Mouse (Mus musculus) A20 (cell line): Measurements from ENCODE around the gene Syt8.

ENCODE experiments used
- DNase-seq: peaks from one replicate; pipeline ENCODE4 v3.0.0-alpha.2; 2011; ENCODE audit warnings: low read depth, low spot score

Gene Syt8

GRCm38 (mm10) chr7:142408686-142409085, 26.0 kb upstream of the Syt8 start:
- no peak for DNase-seq

DNA sequence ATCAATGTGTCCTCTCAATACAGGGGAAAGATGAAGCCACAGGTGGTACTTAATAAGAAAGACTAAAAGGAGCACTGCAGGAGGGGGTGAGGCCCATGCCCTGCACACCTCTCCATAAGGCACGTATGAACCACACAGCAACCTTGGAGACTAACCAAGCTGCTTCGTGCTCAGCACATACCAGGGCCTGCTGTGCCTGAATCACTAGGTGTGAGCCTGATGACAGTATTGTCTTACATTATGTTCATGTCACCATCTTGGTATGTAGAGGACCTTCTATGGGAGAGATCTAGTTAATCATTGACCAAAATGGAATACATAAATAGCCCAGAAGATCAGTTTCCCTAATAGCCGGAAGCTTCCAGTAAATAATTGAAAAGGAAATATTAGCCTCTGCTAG, 25.0 kb upstream of the Syt8 start:
- no peak for DNase-seq

- no peak for DNase-seq
These were observed 21.4 kb upstream of the Syt8 start for GRCm38 (mm10) chr7:142413285-142413684.

- no peak for DNase-seq
These were observed 19.3 kb upstream of the Syt8 start for GRCm38 (mm10) chr7:142415314-142415713.

DNA sequence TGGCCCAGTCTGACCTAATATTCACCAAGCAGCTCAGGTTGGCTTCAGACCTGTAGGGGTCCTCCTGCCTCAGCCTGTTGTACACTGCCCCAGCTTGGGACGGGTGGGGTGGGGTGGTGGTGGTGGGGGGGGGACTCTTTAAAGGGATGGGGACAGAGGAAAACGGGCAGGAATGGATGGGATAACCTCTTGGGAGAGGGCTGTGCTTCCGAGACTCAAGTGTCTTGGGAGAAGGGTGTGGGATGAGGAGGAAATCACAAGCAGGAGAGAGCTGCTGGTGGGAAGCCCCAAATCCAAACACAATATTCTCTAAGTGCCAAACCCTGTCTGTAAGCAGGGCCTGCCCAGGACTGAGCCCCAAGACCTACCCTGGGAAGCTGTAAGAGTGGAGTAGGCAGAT, 18.4 kb upstream of the Syt8 start:
- no peak for DNase-seq

- no peak for DNase-seq
These were observed 16.6 kb upstream of the Syt8 start for GRCm38 (mm10) chr7:142418027-142418426.

- DNase-seq, result no peak
These were observed 16.0 kb upstream of the Syt8 start for GRCm38 (mm10) chr7:142418679-142419078.

- DNase-seq, result no peak
These were observed 14.8 kb upstream of the Syt8 start for GRCm38 (mm10) chr7:142419887-142420286.

DNA sequence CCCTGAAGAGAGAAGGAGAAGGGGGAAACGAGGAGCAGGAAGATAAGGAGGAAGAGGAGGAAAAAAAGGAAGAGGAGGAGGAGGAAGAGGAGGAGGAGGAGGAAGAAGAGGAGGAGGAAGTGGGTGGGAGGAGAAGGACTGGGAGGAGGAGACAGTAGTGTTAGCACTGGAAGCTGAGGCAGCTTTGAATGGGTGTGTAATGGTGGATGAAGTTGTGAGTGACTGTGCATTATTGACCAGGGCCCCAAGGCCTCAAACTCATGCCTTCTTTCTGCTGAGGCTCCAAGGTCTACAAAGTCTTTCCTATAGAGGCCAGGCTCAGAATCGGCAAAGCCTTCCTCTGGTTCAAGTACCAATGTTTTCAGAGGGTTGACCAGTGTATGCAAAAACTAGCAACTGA, 12.8 kb upstream of the Syt8 start:
- no peak for DNase-seq

GRCm38 (mm10) chr7:142425641-142426213, 8.9 kb upstream of the Syt8 start:
- no peak for DNase-seq

DNA sequence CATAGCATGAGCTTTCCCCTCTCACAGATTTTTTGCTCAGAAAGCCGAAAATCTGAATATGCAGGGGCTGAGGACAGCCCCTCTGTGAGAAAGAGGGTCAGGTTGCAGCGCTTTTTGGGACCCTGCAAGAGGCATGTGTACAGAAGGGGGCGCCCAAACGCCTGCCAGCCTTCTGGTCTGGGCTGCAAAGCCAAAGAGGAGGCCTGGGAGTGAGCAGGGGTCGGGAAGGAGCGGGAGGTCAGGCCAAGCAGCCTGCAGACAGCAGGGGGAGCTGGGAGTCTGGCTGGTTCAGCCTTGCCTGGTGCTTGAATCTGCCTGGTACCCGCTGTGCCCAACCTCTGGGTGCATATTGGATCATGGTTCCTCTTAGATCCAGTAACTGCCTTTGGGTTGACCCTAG, 6.4 kb upstream of the Syt8 start:
- DNase-seq, result peak; percentile 36

GRCm38 (mm10) chr7:142430160-142430678, 4.4 kb upstream of the Syt8 start:
- no peak for DNase-seq

DNA sequence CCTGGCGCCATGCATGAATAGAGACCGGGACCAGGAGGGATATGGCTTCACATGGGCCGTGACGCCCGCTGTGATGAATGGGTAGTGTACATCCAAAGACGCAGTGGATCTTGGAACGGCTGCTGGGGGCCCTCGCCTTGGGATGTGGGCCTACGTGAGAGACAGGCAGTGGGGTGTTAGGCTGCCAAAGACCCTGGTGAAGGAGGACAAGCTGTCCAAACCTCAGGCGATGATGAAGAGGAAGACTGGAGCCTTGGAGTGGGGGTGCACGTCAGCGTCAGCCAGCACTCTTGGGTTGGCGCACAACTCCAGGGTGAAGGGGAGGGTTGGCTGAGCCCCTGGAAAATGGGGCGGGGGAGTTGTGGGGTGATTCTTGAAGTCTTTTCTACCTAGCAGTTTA, 3.5 kb upstream of the Syt8 start:
- no peak for DNase-seq

GRCm38 (mm10) chr7:142433623-142434022, 1.0 kb upstream of the Syt8 start:
- DNase-seq, result no peak

DNA sequence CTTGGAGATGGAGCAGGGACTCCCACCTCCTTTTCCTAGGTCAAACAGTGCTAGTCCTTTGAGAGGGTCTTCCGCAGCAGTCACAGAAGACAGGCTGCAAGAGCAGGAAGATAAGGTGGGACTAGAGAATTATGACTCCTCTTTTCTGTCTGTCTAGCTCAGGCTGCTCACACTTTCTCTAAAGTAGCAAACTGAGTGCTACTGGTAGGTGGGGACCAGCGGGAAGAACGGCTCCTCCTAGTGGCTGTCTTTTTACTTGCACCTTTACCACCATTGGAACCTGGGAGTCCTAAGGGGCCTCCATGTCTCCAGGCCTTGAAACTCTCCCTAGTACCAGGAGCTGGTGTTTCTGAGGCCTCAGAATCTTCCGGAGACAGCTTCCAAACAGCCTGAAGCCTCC, 874 bp downstream of the Syt8 start:
- peak; percentile 67 for DNase-seq

- no peak for DNase-seq
These were observed 2.7 kb downstream of the Syt8 start for GRCm38 (mm10) chr7:142437324-142437723.

DNA sequence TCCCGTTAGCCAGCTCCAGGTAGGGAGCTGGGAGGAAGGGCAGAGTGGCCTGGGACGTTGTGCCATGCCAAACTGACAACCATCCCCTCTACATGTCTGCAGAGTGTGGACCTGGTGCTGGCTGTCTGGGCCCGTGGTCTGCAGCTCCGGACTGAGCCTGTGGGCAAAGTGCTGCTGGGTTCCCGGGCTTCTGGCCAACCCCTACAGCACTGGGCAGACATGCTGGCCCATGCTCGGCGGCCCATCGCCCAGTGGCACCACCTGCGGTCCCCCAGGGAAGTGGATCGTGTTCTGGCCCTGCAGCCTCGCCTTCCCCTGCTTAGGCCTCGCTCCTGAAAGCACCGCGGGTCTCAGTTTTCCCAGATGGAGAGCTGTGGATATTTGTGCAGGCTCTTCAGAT, 5.3 kb downstream of the Syt8 start:
- DNase-seq, result no peak

DNA sequence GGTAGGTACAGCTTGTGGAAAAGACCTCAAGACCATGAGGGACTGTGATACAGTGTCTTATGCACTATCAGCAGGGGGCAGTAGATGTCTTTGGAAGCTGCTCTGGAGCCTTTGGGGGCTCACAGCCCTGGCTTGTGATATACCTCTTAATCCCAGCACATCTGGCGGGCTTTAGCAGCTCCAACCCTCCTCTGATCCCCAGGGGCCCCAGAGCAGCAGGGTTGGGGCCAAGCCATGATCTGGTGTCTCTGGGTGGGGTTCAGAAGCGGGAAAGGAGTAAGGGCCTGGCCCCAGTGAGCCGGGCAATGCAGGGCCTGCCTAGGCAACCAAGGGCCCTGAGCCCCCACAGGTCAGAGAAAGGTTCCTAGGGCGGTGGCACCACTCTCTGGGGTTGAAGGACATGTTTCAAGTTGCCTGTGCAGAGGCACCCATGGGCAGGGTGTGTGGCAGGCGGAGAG, 6.0 kb downstream of the Syt8 start:
- DNase-seq, result peak; percentile 85

GRCm38 (mm10) chr7:142441585-142441984, 6.9 kb downstream of the Syt8 start, which contains the start of gene Tnni2:
Tnni2 (plus strand) TSS chr7:142441808.
- DNase-seq, result no peak

- peak; percentile 91 for DNase-seq
These were observed 7.6 kb downstream of the Syt8 start for GRCm38 (mm10) chr7:142442081-142442907.

GRCm38 (mm10) chr7:142442908-142443420, 8.3 kb downstream of the Syt8 start:
- no peak for DNase-seq

DNA sequence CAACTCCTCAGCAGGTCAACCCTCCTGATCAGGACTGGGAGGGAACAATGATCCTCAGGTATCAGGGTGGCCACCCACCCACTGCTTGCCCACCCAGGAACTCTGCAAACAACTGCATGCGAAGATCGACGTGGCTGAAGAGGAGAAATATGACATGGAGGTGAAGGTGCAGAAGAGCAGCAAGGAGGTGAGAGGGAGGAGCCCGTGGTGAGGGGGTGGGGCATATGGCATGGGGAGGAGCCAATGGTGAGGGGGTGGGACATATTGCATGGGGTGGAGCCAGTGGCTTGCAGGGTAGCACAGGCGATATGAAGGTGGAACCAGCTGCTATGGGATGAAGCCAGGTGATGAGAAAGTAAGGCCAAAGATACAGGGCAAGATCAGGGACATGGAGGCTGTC, 8.8 kb downstream of the Syt8 start:
- peak; percentile 49 for DNase-seq

- DNase-seq, result no peak
These were observed 9.5 kb downstream of the Syt8 start for GRCm38 (mm10) chr7:142444171-142444570.
